Mouse (Mus musculus) kidney, postnatal 25 days (tissue): ENCODE data around the gene Supt5.

ENCODE experiments used
- DNase-seq, 2 experiments: peaks; one replicate each; pipeline ENCODE4 v3.0.0; 2021; ENCODE audit warnings: mixed read lengths in 2 of 2

The Supt5 gene

GRCm38 (mm10) chr7:28374647-28375046 is 36.1 kb upstream of the Supt5 start:
- peak in 1 of 2 experiments; percentile 39 for DNase-seq

- DNase-seq: peak in 1 of 2 experiments; percentile 51
These were observed 35.4 kb upstream of the Supt5 start for GRCm38 (mm10) chr7:28373891-28374495.

GRCm38 (mm10) chr7:28373131-28373581 is 34.6 kb upstream of the Supt5 start:
- peak; percentile 80 to 94 for DNase-seq

GRCm38 (mm10) chr7:28372251-28373108 is 33.9 kb upstream of the Supt5 start, which contains the start of gene Plekhg2:
Gene Plekhg2, minus strand, starts transcription at chr7:28372599.
- DNase-seq: peak; percentile 98 to 99

GRCm38 (mm10) chr7:28371514-28371989 is 33.0 kb upstream of the Supt5 start:
- DNase-seq: peak; percentile 70 to 85

GRCm38 (mm10) chr7:28370977-28371513 is 32.5 kb upstream of the Supt5 start:
- DNase-seq: peak in 1 of 2 experiments; percentile 44

GRCm38 (mm10) chr7:28370051-28370450 is 31.5 kb upstream of the Supt5 start:
- DNase-seq: peak in 1 of 2 experiments; percentile 39

GRCm38 (mm10) chr7:28368276-28368920 is 29.9 kb upstream of the Supt5 start:
- peak in 1 of 2 experiments; percentile 33 for DNase-seq

- DNase-seq: peak in 1 of 2 experiments; percentile 35
These were observed 29.2 kb upstream of the Supt5 start for GRCm38 (mm10) chr7:28367663-28368275.

- peak in 1 of 2 experiments; percentile 29 for DNase-seq
These were observed 24.0 kb upstream of the Supt5 start for GRCm38 (mm10) chr7:28362441-28363060.

- peak in 1 of 2 experiments; percentile 37 for DNase-seq
These were observed 23.2 kb upstream of the Supt5 start for GRCm38 (mm10) chr7:28361647-28362341.

GRCm38 (mm10) chr7:28360291-28360690 is 21.7 kb upstream of the Supt5 start:
- peak in 1 of 2 experiments; percentile 27 for DNase-seq

- peak in 1 of 2 experiments; percentile 44 for DNase-seq
These were observed 21.3 kb upstream of the Supt5 start for GRCm38 (mm10) chr7:28359854-28360253.

GRCm38 (mm10) chr7:28358431-28358830 is 19.9 kb upstream of the Supt5 start:
- DNase-seq: no peak

- DNase-seq: peak in 1 of 2 experiments; percentile 44
These were observed 19.4 kb upstream of the Supt5 start for GRCm38 (mm10) chr7:28357984-28358383.

- peak; percentile 71 to 80 for DNase-seq
These were observed 18.4 kb upstream of the Supt5 start for GRCm38 (mm10) chr7:28356981-28357380.

- peak in 1 of 2 experiments; percentile 36 for DNase-seq
These were observed 16.7 kb upstream of the Supt5 start for GRCm38 (mm10) chr7:28355221-28355620.

- no peak for DNase-seq
These were observed 16.1 kb upstream of the Supt5 start for GRCm38 (mm10) chr7:28354596-28354995.

GRCm38 (mm10) chr7:28354113-28354581 is 15.6 kb upstream of the Supt5 start:
- DNase-seq: no peak

- DNase-seq: no peak
These were observed 14.7 kb upstream of the Supt5 start for GRCm38 (mm10) chr7:28353267-28353666.

GRCm38 (mm10) chr7:28351676-28352191 is 13.2 kb upstream of the Supt5 start:
- no peak for DNase-seq
